Mouse (Mus musculus) lung, postnatal 14 days (tissue): ENCODE results near the gene Best3.
"Not testable (repeated sequence)": the region's sequence is repeated elsewhere in the genome, so short reads cannot be mapped to it uniquely, and the experiment has no call there.

Source experiments
- DNase-seq: peaks from one replicate; pipeline ENCODE4 v3.0.0; 2021

Gene Best3

GRCm38 (mm10) chr10:116980273-116980672 is 5.8 kb upstream of the Best3 start:
- no peak for DNase-seq

GRCm38 (mm10) chr10:116980888-116981287 is 5.2 kb upstream of the Best3 start:
- peak; percentile 45 for DNase-seq

DNA sequence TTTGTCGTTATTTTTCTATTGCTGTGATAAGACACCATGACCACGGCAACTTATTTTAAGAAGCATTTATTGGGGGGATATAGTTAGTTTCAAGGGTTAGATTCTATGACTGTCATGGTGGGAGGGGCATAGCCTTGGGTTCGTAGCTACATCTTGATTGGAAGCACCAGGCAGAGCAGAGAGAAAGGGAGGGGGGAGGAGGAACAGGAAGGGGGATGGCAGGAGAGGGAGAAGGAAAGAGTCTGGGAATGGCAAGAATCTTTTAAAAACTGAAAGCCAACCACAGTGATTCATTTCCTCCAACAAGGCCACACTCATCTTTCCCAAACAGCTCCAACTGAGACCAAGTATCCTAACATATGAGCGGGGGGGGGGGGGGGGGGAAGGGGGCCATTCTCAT is 3.6 kb upstream of the Best3 start:
- DNase-seq = no peak

DNA sequence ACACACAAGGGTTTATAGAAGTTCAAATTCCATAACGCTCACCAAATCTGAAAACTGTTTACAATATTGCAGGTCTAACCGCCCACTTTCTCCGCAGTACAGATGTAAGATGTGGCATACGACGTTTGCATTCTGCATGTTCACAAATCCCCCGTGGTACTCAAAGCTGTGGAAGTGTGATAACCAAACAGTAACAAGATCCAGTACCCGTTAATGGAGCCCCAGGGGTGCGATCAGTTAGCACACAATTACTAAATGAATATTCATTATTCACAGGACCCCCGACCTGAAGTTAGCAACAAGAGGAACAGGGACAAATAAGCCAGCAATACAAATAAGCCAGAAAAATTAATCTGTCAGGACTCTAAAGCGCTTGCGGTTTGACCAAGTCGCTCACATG is 1.3 kb upstream of the Best3 start:
- DNase-seq = no peak

DNA sequence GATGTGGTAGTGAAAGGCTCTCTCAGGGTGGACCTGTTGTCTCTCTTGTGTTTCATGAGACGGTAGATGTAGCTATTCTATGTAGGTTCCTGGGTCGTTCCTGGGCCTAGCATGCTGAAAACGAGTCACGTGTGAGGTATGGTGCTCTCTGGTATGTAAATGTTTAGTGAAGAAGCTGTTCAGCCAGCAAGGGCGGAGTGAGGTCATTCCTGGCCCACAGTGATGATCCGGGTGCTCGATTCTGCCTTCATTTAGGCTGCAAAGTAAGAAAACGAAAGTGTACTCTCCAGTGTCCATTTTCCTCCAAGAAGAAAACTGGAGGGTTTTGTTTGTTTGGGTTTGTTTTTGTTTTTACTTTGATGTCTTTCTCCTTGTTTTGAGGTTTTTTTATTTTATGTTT is 7.9 kb downstream of the Best3 start:
- DNase-seq = no peak

- no peak for DNase-seq
Measured at GRCm38 (mm10) chr10:116995162-116995561, 9.0 kb downstream of the Best3 start.

- DNase-seq = no peak
Measured at GRCm38 (mm10) chr10:116995584-116996235, 9.6 kb downstream of the Best3 start.

DNA sequence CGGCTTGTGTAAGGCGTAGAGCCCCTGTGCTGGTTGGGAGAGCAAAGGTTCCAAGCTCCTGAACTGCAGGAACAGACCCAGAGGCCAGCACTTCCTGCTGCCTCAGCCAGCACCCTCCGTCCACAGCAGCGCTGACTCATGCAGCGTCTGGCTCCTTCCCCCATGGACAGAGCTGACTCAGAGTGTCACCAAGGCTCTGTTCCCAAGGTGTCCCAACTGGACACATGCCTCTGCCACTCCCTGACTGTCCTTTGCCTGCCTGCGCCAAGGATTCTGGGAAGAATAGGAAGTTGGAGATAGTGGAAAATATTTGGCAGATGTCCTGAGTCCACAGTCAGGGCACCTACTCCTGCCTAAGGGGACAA is 10.1 kb downstream of the Best3 start:
- peak; percentile 57 for DNase-seq

- DNase-seq = no peak
Measured at GRCm38 (mm10) chr10:116998716-116999455, 12.8 kb downstream of the Best3 start.

GRCm38 (mm10) chr10:117000975-117001374 is 14.9 kb downstream of the Best3 start:
- no peak for DNase-seq

DNA sequence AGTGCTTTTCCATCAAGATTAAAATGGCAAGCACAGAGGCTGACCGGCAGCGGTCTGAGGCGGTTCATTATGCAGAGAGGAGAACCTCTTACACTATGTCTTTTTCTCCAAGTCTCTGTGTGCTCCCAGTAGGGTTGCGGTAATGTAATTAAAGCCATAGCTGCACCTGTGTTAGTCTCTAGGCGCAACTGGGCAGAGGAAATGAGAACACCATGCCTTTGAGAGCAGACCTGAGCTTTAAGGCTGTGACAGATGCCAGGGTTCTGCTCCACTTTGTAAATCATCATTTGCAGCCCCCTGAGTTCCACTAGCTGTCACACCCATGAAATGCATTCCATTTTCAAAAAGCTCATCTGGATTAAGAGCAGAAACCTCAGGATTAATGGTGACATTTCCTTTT is 18.6 kb downstream of the Best3 start:
- DNase-seq = no peak

DNA sequence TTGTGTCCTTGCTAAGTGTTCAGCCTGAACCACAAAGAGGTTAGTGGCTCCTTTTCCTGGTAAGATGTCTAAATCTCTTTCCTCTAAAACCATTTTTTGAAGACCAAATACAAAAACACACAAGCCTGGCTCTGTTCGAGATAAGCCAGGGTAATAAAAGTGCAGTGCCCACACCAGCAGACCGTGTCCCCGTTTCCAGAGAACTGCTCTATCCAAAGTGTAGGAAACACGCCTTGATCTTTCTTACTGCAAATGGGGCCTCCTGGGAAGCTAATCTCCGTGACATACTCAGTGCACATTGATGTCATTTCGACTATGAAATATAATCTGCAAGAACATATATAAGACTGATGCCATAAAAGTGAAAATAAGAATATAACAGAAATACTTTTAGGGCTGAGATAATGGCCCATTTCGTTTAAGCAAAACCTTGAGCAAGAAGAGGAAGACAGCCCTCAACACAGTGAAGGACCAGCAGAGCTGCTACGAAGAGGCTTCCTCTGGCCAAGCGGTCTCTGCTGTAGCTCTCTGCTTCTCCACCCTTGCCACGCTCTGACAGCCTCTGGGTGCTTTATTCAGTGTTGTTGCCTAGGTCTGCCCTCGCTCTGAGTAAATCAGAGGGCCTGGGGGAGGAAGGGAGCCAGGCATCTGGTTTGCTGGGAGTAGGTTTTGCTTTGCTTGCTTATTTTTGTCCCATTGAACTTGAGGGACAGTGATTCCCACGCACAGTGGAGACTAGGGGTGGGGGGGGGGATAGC is 19.8 kb downstream of the Best3 start:
- no peak for DNase-seq

DNA sequence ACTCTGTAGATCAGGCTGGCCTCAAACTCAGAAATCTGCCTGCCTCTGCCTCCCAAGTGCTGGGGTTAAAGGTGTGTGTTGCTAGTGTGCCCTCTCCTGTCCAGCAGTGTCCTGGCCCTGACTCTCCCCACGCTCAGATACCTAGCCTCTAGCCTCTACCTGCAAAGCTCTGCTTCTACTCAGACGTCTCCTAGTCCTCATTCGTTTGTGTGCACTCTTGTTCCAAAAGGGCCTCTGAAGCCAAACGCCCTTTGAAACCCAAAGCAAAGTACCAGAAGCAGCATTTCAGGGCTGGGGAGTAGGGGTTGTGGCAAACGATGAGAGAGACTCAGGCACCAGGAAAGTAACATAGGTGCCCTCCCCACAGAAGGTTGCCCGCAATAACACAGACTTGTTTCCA is 23.6 kb downstream of the Best3 start:
- no peak for DNase-seq

DNA sequence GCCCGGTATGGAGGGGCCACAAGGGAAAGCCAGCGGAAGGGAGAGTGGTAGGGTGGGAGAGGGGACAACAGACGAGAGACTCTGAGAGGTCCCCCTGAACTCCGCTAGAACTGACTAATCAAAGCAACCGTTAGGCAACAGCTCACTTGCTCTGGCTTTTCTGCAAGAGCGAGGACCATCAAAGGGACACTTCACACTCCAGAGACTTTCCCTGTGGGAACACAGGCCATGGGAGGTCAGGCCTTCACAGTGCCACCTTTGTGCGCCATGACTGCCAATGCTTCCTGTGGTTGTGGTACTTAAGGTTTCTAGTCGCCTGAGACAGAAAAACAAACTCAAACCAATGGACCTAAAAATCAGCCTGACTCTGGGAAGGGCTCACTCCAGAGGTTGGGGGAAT is 24.9 kb downstream of the Best3 start:
- DNase-seq = no peak

- no peak for DNase-seq
Measured at GRCm38 (mm10) chr10:117013689-117014390, 27.7 kb downstream of the Best3 start.

DNA sequence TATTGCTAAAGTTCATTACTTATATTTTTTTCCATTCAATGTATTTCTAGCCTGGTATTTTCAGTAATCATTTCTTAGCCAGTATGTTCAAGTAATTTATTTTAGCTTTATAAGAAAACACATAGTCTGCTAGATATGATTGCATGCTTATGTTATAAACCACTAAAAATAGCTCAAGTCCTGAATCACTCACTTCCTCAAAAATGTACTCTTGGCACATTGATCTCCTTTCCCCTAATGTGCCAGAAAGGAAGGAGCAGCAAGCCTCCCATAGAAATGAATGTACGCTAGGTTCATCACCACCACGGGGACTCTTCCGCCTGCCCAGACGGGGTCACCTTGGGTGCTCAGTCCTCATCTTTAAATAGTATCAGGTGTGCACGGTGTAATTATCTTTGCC is 28.5 kb downstream of the Best3 start:
- DNase-seq = no peak

DNA sequence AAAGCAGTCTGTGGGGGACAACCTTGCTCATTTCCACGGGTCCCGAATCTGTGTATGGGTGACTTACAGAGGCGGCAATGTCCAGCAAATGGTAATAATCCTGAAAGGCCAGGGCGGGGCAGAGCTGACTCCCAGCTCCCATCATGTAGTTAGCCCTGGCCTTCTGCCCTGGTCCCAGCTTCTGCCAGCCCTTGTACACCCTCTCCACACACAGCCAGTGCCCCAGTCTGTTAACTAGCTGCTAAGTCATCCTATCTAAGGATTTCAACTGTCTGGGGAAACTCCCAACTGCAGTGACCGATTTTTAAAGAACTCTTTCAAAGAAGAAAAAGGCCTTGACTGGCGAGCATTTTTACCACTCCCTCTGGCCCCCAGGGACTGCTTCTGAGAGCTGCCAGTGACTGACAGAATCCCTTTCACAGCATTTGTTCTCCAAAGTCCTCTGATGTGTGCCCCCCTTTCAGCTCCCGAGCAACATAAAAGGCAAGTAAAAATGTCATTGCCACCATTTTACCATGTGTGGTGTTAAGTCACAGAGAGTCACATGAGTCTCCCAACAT is 32.2 kb downstream of the Best3 start:
- DNase-seq = no peak

DNA sequence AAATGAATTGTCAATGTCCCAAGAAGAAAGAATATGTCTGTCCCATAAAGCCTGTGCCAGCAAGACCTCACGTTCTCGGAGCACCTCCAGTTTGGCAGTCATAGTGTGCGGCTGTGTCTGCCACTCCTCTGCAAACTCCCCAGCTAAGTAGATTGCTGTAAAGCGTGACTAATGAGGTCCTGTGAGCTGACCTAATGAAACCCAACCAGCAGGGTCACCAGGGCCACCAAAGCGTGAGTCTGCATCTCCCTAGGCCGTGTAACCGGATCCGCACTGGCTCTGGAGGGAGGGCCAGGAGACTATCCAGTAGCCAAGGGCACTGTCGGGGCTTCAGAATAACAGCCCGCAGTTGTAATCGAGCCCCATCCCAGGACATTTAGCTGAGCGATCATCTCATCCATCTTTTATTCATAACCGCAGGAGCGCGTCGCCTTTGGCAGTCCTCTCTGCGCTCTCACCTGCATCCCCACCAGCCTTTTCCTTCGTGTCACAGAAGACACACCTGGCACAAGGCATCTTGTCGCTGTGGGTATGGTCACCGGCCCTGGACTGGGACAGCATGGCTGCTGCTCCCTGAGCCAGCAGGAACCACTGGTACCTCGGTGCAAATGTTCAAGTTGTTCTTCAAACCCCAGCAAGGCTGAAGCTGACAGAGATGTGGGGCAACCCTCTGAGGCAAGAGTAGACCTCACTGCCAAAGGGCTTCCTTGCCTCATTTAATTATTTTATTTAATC is 35.1 kb downstream of the Best3 start:
- DNase-seq = no peak

- DNase-seq = no peak
Measured at GRCm38 (mm10) chr10:117023693-117024092, 37.6 kb downstream of the Best3 start.

- DNase-seq = not testable (repeated sequence)
Measured at GRCm38 (mm10) chr10:117025776-117026175, 39.7 kb downstream of the Best3 start.

- DNase-seq = no peak
Measured at GRCm38 (mm10) chr10:117026176-117026575, 40.1 kb downstream of the Best3 start.

- no peak for DNase-seq
Measured at GRCm38 (mm10) chr10:117031160-117031559, 45.0 kb downstream of the Best3 start.
